Mouse (Mus musculus) embryo, embryonic 9.5 days (tissue): Measurements from ENCODE around the gene Catsper3.

Experiments used
- DNase-seq: peaks from one replicate; pipeline ENCODE4 v3.0.0-alpha.2; 2017; ENCODE audit errors: extremely low spot score

Gene Catsper3

DNA sequence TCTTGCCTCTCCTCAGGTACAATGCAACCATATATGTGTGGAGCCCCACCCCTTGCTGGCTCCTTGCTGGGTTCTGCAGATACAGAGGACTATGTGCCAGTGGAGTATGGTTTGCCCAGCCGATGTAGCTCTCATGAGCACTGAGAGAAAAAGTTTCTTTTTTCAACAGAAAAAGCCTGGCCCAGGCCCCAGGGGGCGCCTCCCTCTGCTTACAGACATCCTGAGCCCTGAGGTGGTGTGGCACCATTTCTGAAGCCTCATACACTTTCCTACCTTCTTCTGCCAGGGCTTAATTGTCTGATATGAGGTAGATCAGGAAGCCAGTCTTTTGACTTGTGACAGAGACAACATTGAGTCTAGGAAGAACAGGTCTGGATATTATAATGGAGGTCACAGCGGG is 67.8 kb downstream of the Catsper3 start:
- no peak for DNase-seq

DNA sequence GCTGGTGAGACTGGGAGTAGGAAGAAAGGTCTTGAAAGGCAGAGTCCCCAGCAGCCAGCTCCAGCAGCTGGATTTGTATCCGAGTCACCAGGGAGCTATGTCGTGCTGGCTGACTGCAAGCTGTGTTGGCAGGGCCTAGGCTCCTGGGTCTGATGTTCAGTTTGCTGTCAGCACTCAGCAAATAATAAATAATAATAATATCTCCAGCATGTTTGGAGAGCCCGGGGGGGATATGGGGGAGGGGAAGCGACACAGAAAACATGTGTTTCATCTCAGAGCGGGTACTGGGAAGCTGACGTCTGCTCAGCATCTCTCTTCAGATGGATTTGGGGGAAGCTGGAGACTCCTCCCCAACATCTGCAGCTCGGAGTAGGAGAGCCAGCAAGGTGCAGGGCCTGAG is 71.4 kb downstream of the Catsper3 start:
- DNase-seq: no peak

DNA sequence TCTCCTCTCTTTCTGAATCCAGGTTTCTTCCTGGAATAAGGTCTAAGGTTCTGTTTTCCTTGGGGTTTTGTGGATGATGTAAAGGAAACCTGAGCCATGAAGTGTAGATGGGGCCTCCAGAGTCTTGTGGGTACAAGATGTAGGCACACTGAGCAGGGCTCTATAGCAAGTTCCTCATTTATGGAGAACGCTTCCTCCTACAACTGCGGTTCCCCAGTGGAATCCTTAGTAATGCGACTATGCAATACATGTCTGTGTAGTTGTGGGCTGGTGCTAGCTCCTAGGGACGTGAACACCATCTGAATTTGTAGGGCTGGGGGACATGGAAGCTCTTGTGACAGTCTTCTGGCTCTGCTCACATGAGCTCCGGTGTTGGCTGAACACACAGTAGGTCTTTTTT is 74.1 kb downstream of the Catsper3 start:
- DNase-seq: no peak
